Mouse (Mus musculus): ENCODE results near the gene Arap2.

DNA sequence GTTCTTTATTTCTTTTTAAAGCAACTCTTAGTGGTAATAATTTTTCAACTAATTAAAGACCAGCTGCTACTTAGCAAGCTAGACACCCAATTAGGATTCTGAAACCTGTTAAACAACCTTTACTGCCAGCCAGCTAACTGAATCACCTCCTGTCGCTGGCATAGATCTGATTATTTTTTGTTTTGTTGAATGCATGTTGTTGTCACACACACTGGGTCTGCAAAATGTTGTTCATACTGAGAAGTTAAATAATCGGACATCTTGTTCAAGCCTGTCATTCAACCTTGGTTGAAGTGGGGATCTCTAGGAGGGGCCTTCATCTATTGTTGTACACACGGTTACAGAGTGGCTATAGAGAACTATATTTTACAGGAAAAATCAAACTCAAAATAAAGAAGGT lies 184.3 kb downstream of the Arap2 start:
- TF ChIP-seq GATA1 (IDR thresholded peaks at IDR 0.05; ENCODE audit: borderline replicate concordance, low read length) = no peak
- TF ChIP-seq FLI1 (IDR thresholded peaks at IDR 0.05; ENCODE audit: low read length) = no peak

Data from megakaryocyte, embryonic 14.5 days (primary cell).